Mouse (Mus musculus) heart, postnatal 25 days (tissue): ENCODE measurements around the gene Taar9. TPM values are rescaled to one million over a fixed set of nuclear protein-coding genes. Genes with fewer than 3 reads are reported as not detected.
"Not testable (repeated sequence)": the region's sequence is repeated elsewhere in the genome, so short reads cannot be mapped to it uniquely, and the experiment has no call there.

ENCODE experiments used
- DNase-seq: peaks from one replicate; pipeline ENCODE4 v3.0.0; 2022; ENCODE audit warnings: low spot score
- intact Hi-C: fragments of 180-260 bp; cut with DNase I; formaldehyde crosslinking; loops from one replicate; pipeline ENCODE4 v1.15.1; 2025
- total RNA-seq, 2 experiments: library from RNA; stranded (reverse); gene quantifications; 2 replicates each; pipeline ENCODE4 v1.2.3; 2021

Taar9 gene
- total RNA-seq, 2 experiments from 2014 or later = not detected

GRCm38 (mm10) chr10:24085936-24086335 is 23.4 kb downstream of the Taar9 start:
- intact Hi-C loops = no loop called here
- no peak for DNase-seq

GRCm38 (mm10) chr10:24080166-24080565 is 29.2 kb downstream of the Taar9 start:
- intact Hi-C loops = loop anchor here (1.0 kb wide), 1 partner anchor 101 kb away; no protein-coding TSS in a partner anchor
- no peak for DNase-seq

GRCm38 (mm10) chr10:24076200-24076599 is 33.1 kb downstream of the Taar9 start, which contains the start of gene Taar8a:
Gene Taar8a (plus strand): TSS chr10:24076500.
- DNase-seq, intact Hi-C loops: not testable (repeated sequence)

- intact Hi-C loops, DNase-seq: not testable (repeated sequence)
Measured at GRCm38 (mm10) chr10:24074751-24075150, 34.6 kb downstream of the Taar9 start.

- intact Hi-C loops = no loop called here
- no peak for DNase-seq
Measured at GRCm38 (mm10) chr10:24058986-24059385, 50.3 kb downstream of the Taar9 start.

Other genes with a start within 250 kb of the Taar9 start
- under 1 TPM; 0.31 to 0.56 TPM for gene Vnn1, start 214.8 kb downstream of the Taar9 start, total RNA-seq
- not detected for gene Taar1, start 189.2 kb downstream of the Taar9 start, total RNA-seq
- not detected for gene Taar2, start 171.0 kb downstream of the Taar9 start, total RNA-seq
- not detected for gene Taar3, start 160.0 kb downstream of the Taar9 start, total RNA-seq
- gene Taar4, start 149.0 kb downstream of the Taar9 start, total RNA-seq = not detected
- not detected for gene Taar5, start 138.8 kb downstream of the Taar9 start, total RNA-seq
- not detected for gene Taar6, start 123.9 kb downstream of the Taar9 start, total RNA-seq
- not detected for gene Taar7a, start 116.1 kb downstream of the Taar9 start, total RNA-seq
- not detected for gene Taar7b, start 109.6 kb downstream of the Taar9 start, total RNA-seq
- gene Taar7d, start 82.3 kb downstream of the Taar9 start, total RNA-seq = not detected
- not detected for gene Taar7e, start 71.9 kb downstream of the Taar9 start, total RNA-seq
- gene Taar7f, start 60.0 kb downstream of the Taar9 start, total RNA-seq = not detected
- not detected for gene Taar8a, start 33.0 kb downstream of the Taar9 start, total RNA-seq
- not detected for gene Taar8b, start 17.2 kb downstream of the Taar9 start, total RNA-seq
- not detected for gene Taar8c, start 7.6 kb downstream of the Taar9 start, total RNA-seq
- 10 to 100 TPM; 41.5 to 47.2 TPM for gene Stx7, start 39.8 kb upstream of the Taar9 start, total RNA-seq
- 1 to 10 TPM in 1 of 2 experiments, under 1 TPM in 1; 0.28 to 1.0 TPM for gene Moxd1, start 114.0 kb upstream of the Taar9 start, total RNA-seq